Mouse (Mus musculus): ENCODE measurements around the gene Grb10.

DNA sequence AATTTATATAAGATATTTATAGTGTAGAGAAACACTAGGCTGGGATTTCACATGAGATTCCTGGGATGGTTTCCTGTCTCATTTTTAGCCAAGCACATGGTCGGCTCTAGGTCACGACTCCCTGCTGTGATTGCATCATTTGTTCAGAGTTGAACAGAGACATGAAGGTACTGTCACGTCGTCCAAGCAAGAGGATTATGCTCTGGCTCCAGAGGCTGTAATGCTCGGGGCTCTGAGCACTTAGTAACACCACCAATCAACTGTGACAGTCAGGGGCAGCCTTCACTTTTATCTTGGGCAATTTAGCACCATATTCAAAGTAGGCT is 75.9 kb downstream of the Grb10 start:
- no peak for TF ChIP-seq CTCF (IDR thresholded peaks at IDR 0.05; ENCODE audit: borderline replicate concordance, control insufficient read depth, extremely low read depth, insufficient read depth, low read length, poor library complexity)
- no peak for TF ChIP-seq POLR2A (IDR thresholded peaks at IDR 0.05; ENCODE audit: control insufficient read depth, extremely low read depth, insufficient read depth, low read length, poor library complexity)

All from thymus, adult 2 months (tissue).